Mouse (Mus musculus) E14TG2a.4 (cell line): ENCODE measurements around the gene Megf8.

Experiments used
- CTCF ChIP-seq: conservative IDR thresholded peaks from 2 replicates; pipeline ENCODE4 v1.5.1; 2014; ENCODE audit warnings: low read length
- NANOG ChIP-seq: IDR thresholded peaks from 2 replicates; pipeline ENCODE4 v1.6.1; 2014; ENCODE audit warnings: borderline replicate concordance, low read length, mixed read lengths
- POU5F1 ChIP-seq: IDR thresholded peaks from 2 replicates; pipeline ENCODE4 v1.6.1; 2014; ENCODE audit warnings: low read length, borderline replicate concordance

DNA sequence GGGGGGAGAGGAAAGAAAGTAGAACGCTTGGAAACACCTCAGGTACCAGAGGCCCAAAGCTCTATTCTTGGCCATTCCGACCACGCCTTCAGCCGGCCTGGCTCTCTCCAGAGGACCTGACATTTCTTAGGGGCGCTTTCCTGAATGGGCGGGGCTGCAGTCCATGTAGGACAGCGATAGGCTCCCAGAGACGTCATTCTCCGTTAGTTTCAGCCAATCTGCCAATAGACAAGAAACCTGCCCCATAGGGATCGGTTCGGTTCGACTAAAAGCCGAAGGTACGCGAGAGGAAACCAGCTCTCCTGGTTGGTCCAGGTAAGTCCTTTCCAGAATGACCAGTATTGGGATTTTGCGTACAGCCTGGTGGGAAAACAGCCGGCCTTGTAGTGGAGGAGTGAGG lies 59.6 kb downstream of the Megf8 start:
- TF ChIP-seq CTCF (no peak), POU5F1 (no peak), NANOG (no peak)
